Mouse (Mus musculus): ENCODE data around the gene Gm3327. TPM values are rescaled to one million over a fixed set of nuclear protein-coding genes. Genes with fewer than 3 reads are reported as not detected.

Gene Gm3327
- polyA plus RNA-seq, 1 experiment from 2014 or later: not detected

Other genes with a start within 250 kb of the Gm3327 start
- gene Ear1, start 248.3 kb upstream of the Gm3327 start, polyA plus RNA-seq (2014; fragmentation: Nextera tagmentation; extraction: Ambion mirVana): not detected in 2 replicates
- not detected in 2 replicates for gene Ear10, start 200.3 kb upstream of the Gm3327 start, polyA plus RNA-seq (2014; fragmentation: Nextera tagmentation; extraction: Ambion mirVana)
- gene Gm8113, start 198.5 kb upstream of the Gm3327 start, polyA plus RNA-seq (2014; fragmentation: Nextera tagmentation; extraction: Ambion mirVana): 19.7 and 19.9 TPM in 2 replicates
- not detected in 2 replicates for gene Ang5, start 166.8 kb upstream of the Gm3327 start, polyA plus RNA-seq (2014; fragmentation: Nextera tagmentation; extraction: Ambion mirVana)
- not detected in 2 replicates for gene Ang6, start 121.6 kb upstream of the Gm3327 start, polyA plus RNA-seq (2014; fragmentation: Nextera tagmentation; extraction: Ambion mirVana)
- 0.36 and 0.76 TPM in 2 replicates for gene Ear2, start 21.2 kb upstream of the Gm3327 start, polyA plus RNA-seq (2014; fragmentation: Nextera tagmentation; extraction: Ambion mirVana)
- not detected in 2 replicates for gene Gm8212, start 73.8 kb downstream of the Gm3327 start, polyA plus RNA-seq (2014; fragmentation: Nextera tagmentation; extraction: Ambion mirVana)
- not detected in 2 replicates for gene 4930503E14Rik, start 89.4 kb downstream of the Gm3327 start, polyA plus RNA-seq (2014; fragmentation: Nextera tagmentation; extraction: Ambion mirVana)
- not detected in 2 replicates for gene Gm8220, start 161.7 kb downstream of the Gm3327 start, polyA plus RNA-seq (2014; fragmentation: Nextera tagmentation; extraction: Ambion mirVana)
- gene Gm5930, start 214.7 kb downstream of the Gm3327 start, polyA plus RNA-seq (2014; fragmentation: Nextera tagmentation; extraction: Ambion mirVana): not detected in 2 replicates
- gene Gm8229, start 241.5 kb downstream of the Gm3327 start, polyA plus RNA-seq (2014; fragmentation: Nextera tagmentation; extraction: Ambion mirVana): not detected in 2 replicates

Data from stomach, embryonic 14.5 days (tissue).